Mouse (Mus musculus): Measurements from ENCODE around the gene Gtdc1. TPM values are rescaled to one million over a fixed set of nuclear protein-coding genes. Genes with fewer than 3 reads are reported as not detected.

Gtdc1 gene
- polyA plus RNA-seq, 1 experiment from 2014 or later = 10.1 TPM

- H3K4me1 ChIP-seq (replicated peaks) = peaks cover 10% of the 10 kb centered on the region
- H3K27me3 ChIP-seq (replicated peaks) = no peaks in the 10 kb centered on the region
- no peaks in the 10 kb centered on the region for H3K36me3 ChIP-seq
- H3K9ac ChIP-seq = no peak overlapping the region
- no peak overlapping the region for H3K4me2 ChIP-seq
- ATAC-seq (ENCODE audit: insufficient number of reproducible peaks, low FRiP score) = no peak
- WGBS = 87% methylated on average over 1 of the region's 1 CpGs
- no peak overlapping the region for H3K27ac ChIP-seq (ENCODE audit: poor library complexity, severe bottlenecking)
- H3K4me3 ChIP-seq = no peak overlapping the region
- no peaks in the 10 kb centered on the region for H3K9me3 ChIP-seq (replicated peaks)
Measured at GRCm38 (mm10) chr2:44957329-44957797, 29.9 kb upstream of the Gtdc1 start.

GRCm38 (mm10) chr2:44956232-44956631, 28.8 kb upstream of the Gtdc1 start:
- H3K9me3 ChIP-seq (replicated peaks) = no peaks in the 10 kb centered on the region
- no peak overlapping the region for H3K9ac ChIP-seq
- no peak for ATAC-seq (ENCODE audit: insufficient number of reproducible peaks, low FRiP score)
- no peak overlapping the region for H3K4me2 ChIP-seq
- no peak overlapping the region for H3K4me3 ChIP-seq
- peaks cover 17% of the 10 kb centered on the region for H3K4me1 ChIP-seq (replicated peaks)
- 35% methylated on average over 3 of the region's 3 CpGs for WGBS
- no peaks in the 10 kb centered on the region for H3K36me3 ChIP-seq
- H3K27ac ChIP-seq (ENCODE audit: poor library complexity, severe bottlenecking) = no peak overlapping the region
- H3K27me3 ChIP-seq (replicated peaks) = no peaks in the 10 kb centered on the region

DNA sequence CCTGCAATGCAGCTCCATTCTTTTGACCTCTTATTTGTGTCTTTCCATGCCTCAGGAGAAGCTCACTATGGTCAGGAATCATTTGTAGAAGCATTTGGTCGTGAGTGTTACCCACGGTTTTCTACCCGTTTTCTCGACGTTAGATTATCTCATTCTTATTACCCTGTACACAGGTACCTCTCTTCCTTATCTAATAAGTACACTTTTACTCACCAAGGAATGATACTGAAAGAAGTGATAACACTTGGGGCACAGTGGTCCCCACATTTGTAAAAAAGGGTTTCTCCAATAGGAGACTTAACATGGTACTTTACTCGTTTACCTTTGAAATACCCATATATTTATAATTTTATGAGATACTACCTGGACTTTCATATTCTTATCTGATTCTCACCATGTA, 28.0 kb upstream of the Gtdc1 start:
- H3K9ac ChIP-seq = no peak overlapping the region
- no peak overlapping the region for H3K27ac ChIP-seq (ENCODE audit: poor library complexity, severe bottlenecking)
- no peaks in the 10 kb centered on the region for H3K9me3 ChIP-seq (replicated peaks)
- H3K27me3 ChIP-seq (replicated peaks) = no peaks in the 10 kb centered on the region
- H3K36me3 ChIP-seq = no peaks in the 10 kb centered on the region
- 74% methylated on average over 6 of the region's 6 CpGs for WGBS
- no peak overlapping the region for H3K4me3 ChIP-seq
- peaks cover 17% of the 10 kb centered on the region for H3K4me1 ChIP-seq (replicated peaks)
- no peak overlapping the region for H3K4me2 ChIP-seq
- no peak for ATAC-seq (ENCODE audit: insufficient number of reproducible peaks, low FRiP score)

DNA sequence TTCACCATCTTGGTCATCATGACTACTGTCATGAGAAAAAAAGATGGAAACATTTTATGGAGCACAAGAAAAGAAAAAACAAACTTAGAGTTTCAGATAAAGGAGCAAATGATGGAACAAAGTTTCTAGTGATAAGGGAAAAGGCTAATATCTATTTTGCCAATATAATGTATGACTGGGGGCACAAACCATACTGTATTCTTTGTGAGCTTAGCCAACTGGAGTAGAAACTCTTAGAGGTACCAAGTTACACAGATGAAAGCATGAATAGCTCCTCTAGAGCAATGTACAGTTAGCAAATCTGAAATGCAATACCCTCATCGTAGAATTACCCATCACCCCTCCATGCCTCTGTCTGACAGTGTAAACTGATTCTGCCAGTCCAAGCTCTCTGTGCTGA, 26.7 kb upstream of the Gtdc1 start:
- Histone ChIP-seq H3K9ac (no peak overlapping the region), H3K27ac (ENCODE audit: poor library complexity, severe bottlenecking) (no peak overlapping the region), H3K4me1 (replicated peaks) (peaks cover 17% of the 10 kb centered on the region), H3K36me3 (no peaks in the 10 kb centered on the region), H3K27me3 (replicated peaks) (no peaks in the 10 kb centered on the region), H3K9me3 (replicated peaks) (no peaks in the 10 kb centered on the region), H3K4me3 (no peak overlapping the region), H3K4me2 (no peak overlapping the region)
- no peak for ATAC-seq (ENCODE audit: insufficient number of reproducible peaks, low FRiP score)
- WGBS = 67% methylated on average over 1 of the region's 1 CpGs

DNA sequence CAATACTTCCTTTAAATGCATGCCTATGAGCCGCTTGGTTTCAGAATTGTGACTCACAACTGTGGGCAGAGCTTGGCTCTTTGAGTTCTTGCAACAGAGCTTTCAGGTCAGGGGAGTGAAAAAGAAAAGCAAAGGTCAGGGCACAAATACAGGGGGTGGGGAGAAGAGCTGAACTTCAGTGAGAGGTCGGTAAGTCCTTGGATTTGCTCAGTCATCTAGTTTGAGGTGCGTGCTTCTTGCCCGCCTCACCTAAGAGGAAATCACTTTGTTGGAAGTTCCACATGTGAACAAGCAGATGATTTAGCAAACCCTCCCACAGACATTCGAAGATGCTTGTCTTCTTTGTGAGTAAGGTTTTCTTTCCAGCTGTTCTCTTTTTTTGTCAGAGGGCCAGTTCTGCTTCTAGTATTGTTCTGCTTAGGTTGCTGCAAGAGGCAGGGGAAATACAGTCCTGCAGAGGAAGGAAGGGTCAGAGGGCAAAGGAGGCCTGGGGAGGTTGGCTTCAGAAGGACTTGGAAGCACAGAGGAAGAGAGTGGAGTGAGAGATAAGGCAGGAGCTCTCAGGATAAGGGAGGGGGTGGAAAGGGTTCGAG, 25.5 kb upstream of the Gtdc1 start:
- peaks cover 17% of the 10 kb centered on the region for H3K4me1 ChIP-seq (replicated peaks)
- H3K4me2 ChIP-seq = no peak overlapping the region
- peak; percentile 88 for ATAC-seq (ENCODE audit: insufficient number of reproducible peaks, low FRiP score)
- no peak overlapping the region for H3K9ac ChIP-seq
- H3K4me3 ChIP-seq = no peak overlapping the region
- H3K27me3 ChIP-seq (replicated peaks) = no peaks in the 10 kb centered on the region
- H3K36me3 ChIP-seq = no peaks in the 10 kb centered on the region
- H3K9me3 ChIP-seq (replicated peaks) = no peaks in the 10 kb centered on the region
- peak overlapping the region; percentile 57 for H3K27ac ChIP-seq (ENCODE audit: poor library complexity, severe bottlenecking)
- 29% methylated on average over 6 of the region's 6 CpGs for WGBS

- H3K27ac ChIP-seq (ENCODE audit: poor library complexity, severe bottlenecking) = 0 out of 2 replicates have a peak overlapping the region, but pooled peaks have one; percentile 43
- H3K27me3 ChIP-seq (replicated peaks) = no peaks in the 10 kb centered on the region
- no peak overlapping the region for H3K9ac ChIP-seq
- WGBS = 29% methylated on average over 4 of the region's 4 CpGs
- H3K4me3 ChIP-seq = no peak overlapping the region
- H3K36me3 ChIP-seq = no peaks in the 10 kb centered on the region
- H3K4me1 ChIP-seq (replicated peaks) = peaks cover 17% of the 10 kb centered on the region
- peak; percentile 72 for ATAC-seq (ENCODE audit: insufficient number of reproducible peaks, low FRiP score)
- H3K4me2 ChIP-seq = no peak overlapping the region
- no peaks in the 10 kb centered on the region for H3K9me3 ChIP-seq (replicated peaks)
Measured at GRCm38 (mm10) chr2:44951651-44952213, 24.3 kb upstream of the Gtdc1 start.

DNA sequence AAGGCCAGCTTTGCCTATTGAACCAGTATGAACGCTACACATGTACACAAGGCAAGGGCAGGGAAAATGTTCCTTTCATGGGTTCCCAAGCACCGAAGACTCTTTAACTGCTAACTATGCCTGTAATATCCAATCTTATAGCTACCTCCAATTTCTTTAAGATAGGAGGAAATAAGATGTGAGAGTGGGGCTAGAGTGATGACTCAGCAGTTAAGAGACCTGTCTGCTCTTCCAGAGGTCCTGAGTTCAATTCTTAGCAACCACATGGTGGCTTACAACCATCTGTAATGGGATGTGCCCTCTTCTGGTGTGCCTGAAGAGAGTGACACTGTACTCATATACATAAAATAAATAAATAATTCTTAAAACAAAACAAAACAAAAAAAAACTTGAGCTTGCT, 17.2 kb upstream of the Gtdc1 start:
- 93% methylated on average over 2 of the region's 2 CpGs for WGBS
- H3K27me3 ChIP-seq (replicated peaks) = no peaks in the 10 kb centered on the region
- H3K4me1 ChIP-seq (replicated peaks) = no peaks in the 10 kb centered on the region
- ATAC-seq (ENCODE audit: insufficient number of reproducible peaks, low FRiP score) = no peak
- H3K4me3 ChIP-seq = no peak overlapping the region
- no peak overlapping the region for H3K9ac ChIP-seq
- H3K4me2 ChIP-seq = no peak overlapping the region
- no peaks in the 10 kb centered on the region for H3K9me3 ChIP-seq (replicated peaks)
- H3K36me3 ChIP-seq = no peaks in the 10 kb centered on the region
- H3K27ac ChIP-seq (ENCODE audit: poor library complexity, severe bottlenecking) = no peak overlapping the region

DNA sequence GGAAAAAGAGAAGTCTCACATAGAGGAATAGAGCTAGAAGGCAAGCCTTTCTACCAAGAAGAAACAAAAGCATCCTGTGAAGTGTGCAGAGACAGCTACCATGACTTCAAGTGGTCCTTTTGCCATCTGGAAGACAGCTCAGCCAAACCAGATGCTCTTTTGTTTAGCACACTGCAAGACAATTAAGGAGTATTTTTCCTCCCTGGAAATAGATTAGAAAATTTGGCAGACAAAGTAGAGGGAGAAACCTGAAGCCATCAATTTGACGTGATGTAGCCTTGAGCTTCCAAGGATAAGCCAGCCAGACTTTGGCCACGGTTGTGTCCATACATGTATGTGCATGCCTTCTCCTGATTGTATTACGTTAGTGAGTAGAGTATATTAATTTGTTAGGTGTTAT, 3.5 kb upstream of the Gtdc1 start:
- no peak overlapping the region for H3K9ac ChIP-seq
- H3K4me1 ChIP-seq (replicated peaks) = peaks cover 4% of the 10 kb centered on the region
- H3K27me3 ChIP-seq (replicated peaks) = no peaks in the 10 kb centered on the region
- 0 out of 2 replicates have a peak, but pooled peaks cover 4% of the 10 kb centered on the region for H3K9me3 ChIP-seq (replicated peaks)
- H3K36me3 ChIP-seq = no peaks in the 10 kb centered on the region
- H3K4me2 ChIP-seq = no peak overlapping the region
- H3K4me3 ChIP-seq = no peak overlapping the region
- WGBS = 79% methylated on average over 3 of the region's 3 CpGs
- ATAC-seq (ENCODE audit: insufficient number of reproducible peaks, low FRiP score) = no peak
- H3K27ac ChIP-seq (ENCODE audit: poor library complexity, severe bottlenecking) = no peak overlapping the region

GRCm38 (mm10) chr2:44928631-44929030, 1.2 kb upstream of the Gtdc1 start:
- Histone ChIP-seq H3K9me3 (replicated peaks) (0 out of 2 replicates have a peak, but pooled peaks cover 3% of the 10 kb centered on the region), H3K4me2 (no peak overlapping the region), H3K36me3 (no peaks in the 10 kb centered on the region), H3K4me1 (replicated peaks) (peaks cover 4% of the 10 kb centered on the region), H3K9ac (no peak overlapping the region), H3K27me3 (replicated peaks) (no peaks in the 10 kb centered on the region), H3K27ac (ENCODE audit: poor library complexity, severe bottlenecking) (no peak overlapping the region), H3K4me3 (no peak overlapping the region)
- no peak for ATAC-seq (ENCODE audit: insufficient number of reproducible peaks, low FRiP score)
- 79% methylated on average over 3 of the region's 3 CpGs for WGBS

DNA sequence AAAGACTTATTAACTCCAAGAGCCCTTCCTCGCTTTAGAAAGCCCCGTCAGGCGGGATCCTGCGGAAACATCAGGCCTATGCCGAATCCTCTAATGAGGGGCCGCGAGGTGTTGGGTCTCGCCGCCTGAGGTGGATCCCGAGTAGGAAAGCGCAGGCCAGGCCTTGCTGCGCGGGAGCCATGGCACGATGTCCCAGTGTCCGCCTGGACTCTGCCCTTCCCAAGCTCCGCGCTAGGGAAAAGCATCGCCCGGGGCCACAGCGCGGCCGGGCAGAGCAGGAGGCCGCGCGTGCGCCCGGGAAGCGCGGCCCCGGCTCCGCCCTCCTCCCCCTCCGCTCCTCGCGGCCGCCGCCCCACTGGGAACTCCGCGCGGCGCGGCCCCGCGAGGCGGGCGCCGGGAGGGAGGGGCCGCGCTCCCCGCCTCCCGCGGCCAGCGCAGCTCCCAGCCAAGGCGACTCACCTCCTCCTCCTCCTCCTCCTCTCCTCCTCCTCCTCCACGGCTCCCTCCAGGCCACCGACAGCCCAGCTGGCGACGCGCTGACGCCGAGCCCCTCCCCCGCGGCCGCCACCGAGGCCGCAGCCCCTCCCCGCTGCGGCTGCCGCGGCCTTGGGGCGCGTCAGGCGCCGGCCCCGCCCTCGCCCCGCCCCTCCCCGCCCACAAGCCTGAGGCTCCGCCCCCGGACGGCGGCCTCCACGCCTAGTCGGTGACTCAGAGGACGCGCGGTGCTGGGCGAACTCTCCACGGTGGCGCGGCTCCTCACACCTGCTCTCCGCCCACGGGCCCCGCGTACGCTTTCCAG, 575 bp downstream of the Gtdc1 start:
- peak overlapping the region; percentile 96 for H3K27ac ChIP-seq (ENCODE audit: poor library complexity, severe bottlenecking)
- under 1% methylated on average over 65 of the region's 95 CpGs for WGBS
- H3K9me3 ChIP-seq (replicated peaks) = no peaks in the 10 kb centered on the region
- peak overlapping the region; percentile 97 for H3K9ac ChIP-seq
- peak overlapping the region; percentile 97 for H3K4me3 ChIP-seq
- no peaks in the 10 kb centered on the region for H3K27me3 ChIP-seq (replicated peaks)
- H3K36me3 ChIP-seq = no peaks in the 10 kb centered on the region
- peak overlapping the region; percentile 76 for H3K4me2 ChIP-seq
- H3K4me1 ChIP-seq (replicated peaks) = peaks cover 7% of the 10 kb centered on the region
- ATAC-seq (ENCODE audit: insufficient number of reproducible peaks, low FRiP score) = peak; percentile 97

GRCm38 (mm10) chr2:44926167-44926682, 1.2 kb downstream of the Gtdc1 start:
- WGBS = 1% methylated on average over 17 of the region's 17 CpGs
- Histone ChIP-seq H3K27ac (ENCODE audit: poor library complexity, severe bottlenecking) (peak overlapping the region; percentile 96), H3K4me3 (peak overlapping the region; percentile 97), H3K9me3 (replicated peaks) (no peaks in the 10 kb centered on the region), H3K4me2 (peak overlapping the region; percentile 76), H3K4me1 (replicated peaks) (peaks cover 7% of the 10 kb centered on the region), H3K36me3 (no peaks in the 10 kb centered on the region), H3K27me3 (replicated peaks) (no peaks in the 10 kb centered on the region), H3K9ac (peak overlapping the region; percentile 97)
- no peak for ATAC-seq (ENCODE audit: insufficient number of reproducible peaks, low FRiP score)

Data from heart, embryonic 12.5 days (tissue).